Mouse (Mus musculus) left cerebral cortex, adult 11 months (tissue): ENCODE results near the gene Cct8l1.

Experiments
- DNase-seq: peaks from one replicate; pipeline ENCODE4 v3.0.0; 2022; ENCODE audit warnings: low spot score

Gene Cct8l1

DNA sequence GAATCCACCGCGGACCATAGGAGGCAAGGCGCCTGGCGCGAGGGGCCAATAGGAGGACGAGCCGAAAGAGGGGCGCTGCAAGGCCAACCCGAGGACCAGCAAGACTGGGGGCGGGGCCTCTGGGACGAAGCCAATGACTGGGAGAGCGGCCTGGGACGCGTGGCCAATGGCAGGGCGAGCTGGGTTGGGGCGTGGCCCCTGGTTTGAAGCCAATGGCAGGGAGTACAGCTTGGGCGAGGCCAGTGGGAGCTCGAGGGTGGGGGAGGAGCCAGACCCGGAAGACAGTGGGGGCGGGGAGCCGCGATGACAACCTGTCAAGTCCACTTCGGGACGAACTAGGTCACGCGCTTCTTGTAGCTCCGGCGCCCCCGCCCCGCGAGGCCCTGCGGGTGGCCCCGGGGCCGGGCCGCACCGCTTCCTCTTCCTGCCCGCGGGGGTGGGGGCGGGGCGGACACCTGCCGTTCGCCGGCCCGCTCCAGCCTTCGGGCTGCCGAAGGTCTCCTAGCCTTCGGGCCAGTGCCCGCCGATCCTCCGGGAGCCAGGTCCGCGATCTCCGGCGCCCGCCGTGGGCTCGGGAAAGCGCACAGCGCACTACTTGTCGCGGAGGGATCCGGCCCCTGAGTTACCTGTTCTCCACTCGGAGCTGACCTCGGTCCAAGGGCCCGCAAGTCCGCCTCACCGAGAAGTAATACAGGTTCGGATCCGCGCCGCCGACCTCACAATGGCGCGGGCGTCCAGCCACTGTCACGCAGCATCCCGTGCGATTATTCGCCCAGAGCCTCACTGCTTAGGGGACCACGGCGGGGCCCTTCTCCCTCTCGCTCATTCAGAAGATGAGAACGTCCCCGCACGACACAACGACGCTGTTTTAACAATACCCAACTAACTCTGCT lies 13.9 kb downstream of the Cct8l1 start:
- peak; percentile 99 for DNase-seq

DNA sequence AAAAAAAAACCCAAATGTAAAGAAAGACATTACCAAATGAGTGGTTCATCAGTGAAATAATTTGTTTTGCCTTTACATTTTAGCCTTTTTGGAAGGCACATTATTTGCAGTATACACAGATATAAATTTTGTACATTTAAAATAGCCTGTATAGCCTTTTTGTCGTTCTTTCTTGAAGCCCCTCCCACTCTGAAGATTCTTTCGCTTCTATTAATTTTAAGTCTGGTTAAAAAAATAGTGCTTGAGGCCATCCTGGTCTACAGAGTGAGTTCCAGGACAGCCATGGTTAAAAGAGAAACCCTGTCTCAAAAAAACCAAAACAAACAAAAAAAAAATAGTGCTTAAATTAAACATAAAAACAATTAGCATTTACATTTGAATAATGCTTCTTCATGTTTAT lies 14.8 kb downstream of the Cct8l1 start:
- DNase-seq: no peak

DNA sequence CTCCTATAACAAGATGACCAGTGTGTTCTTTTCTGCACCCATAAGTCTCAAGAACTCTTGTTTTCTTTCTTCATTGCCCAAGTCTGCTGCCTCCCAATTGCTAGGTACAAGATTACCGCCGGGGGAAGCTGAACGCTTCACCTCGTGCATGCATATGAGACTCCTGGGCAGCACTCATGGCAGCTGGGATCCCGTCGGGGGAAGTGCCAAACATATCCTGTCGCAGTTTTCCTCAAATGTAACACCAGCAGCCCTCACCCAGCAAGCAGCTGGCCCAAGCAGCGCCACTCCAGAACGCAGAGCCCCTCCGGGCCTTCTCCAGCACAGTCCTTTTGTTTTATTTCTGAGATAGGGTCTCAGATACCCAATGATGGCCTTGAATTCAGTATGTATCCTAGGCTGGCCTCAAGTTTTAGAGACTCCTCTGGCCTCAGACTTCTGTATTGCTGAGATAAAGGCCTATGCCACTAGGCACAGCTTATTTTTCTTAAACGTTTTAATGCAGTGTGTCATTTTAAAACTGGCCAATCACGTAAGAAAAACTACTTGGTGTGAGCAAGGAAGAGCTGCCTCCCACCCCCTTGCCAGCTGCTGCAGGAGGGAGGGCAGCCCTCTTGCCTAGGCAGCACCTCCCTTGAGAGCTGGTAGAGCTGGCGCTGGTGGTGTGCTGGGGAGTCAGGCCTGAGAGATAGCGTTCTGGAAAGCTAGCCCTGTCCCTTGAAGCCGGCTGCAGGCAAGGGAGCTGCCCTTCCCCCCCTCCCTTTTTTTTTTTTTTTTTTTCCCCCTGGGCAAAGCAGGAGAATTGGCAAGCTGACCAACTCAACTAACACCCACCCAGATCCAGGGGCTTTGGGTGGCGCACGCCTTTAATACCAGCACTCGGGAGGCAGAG lies 16.6 kb downstream of the Cct8l1 start:
- DNase-seq: no peak

DNA sequence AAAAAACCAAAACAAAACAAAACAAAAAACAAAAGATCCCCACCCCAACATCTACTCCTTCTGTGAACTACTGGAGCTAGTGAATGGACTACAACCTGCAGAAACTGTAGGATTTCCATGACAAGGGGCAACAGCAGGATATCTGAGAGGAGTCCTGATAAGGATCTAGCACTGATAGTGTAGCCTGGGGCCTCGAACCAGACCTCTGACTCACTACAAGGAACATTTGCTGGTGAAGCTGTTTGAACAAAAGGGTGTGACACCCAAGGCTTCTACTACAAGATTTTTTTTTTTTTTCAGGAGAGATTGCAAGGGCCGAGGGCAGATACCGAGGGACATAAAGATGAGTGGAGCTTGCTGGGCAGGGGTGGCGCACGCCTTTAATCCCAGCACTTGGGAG lies 17.4 kb downstream of the Cct8l1 start:
- DNase-seq: no peak

DNA sequence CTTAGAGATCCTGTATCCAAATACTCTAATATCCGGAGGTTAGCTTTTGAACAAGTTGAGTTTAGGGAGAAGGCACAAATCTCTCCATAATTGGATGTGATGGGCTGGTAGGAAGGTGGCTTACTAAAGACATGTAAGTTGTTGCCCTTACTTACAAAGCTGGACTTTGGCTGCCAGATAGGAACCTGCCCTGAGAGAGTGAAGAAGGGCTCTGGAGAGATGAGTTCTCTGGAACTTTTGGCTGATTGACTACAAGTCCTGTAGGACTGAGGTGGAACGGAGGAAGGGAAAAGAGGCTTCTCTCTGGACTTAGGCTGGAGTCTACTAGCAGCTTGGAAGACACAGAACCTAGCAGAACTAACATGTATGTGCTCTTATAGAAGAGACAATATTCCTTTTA lies 19.7 kb downstream of the Cct8l1 start:
- DNase-seq: no peak

DNA sequence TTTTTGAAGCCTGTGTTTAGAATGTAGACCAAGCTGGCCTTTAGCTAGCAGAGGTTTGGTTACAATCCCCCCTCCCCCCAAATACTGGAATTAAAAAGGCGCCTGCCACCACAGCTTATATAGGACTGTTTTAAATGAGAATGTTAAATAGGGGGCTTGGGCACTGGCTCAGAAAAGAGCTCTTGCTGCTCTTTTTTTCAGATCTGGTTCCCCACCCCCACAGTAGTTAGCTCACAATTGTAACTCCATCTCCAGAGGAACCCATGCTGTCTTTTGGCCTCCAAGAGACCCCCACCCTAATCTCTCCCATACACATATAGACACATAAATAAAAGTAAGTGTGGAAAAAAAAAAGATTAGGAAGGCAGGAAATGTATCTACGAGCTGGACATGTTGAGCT lies 20.6 kb downstream of the Cct8l1 start:
- no peak for DNase-seq

DNA sequence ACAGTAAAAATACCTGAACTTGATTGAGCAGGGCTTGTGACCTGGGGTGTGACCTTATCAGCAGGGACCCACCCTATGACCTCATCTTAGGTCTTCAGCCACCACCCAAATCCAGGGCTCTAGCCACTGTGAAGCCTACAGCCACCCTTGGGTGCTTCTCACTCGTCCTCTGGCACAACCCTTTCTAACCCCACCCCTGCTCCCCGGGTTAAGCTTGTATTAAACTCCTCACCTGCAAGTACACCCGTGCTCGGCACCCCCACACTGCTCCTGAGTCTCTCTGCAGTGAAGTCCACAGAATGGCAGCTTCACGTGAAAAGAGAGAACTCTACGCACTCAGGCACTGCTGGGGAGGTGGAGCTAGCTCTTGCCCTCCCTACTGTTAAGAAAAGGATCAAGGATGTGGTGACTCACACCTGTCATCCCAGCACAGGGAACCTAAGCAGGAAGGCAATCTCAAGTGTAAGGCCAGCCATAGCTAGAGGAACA lies 21.1 kb downstream of the Cct8l1 start:
- no peak for DNase-seq

DNA sequence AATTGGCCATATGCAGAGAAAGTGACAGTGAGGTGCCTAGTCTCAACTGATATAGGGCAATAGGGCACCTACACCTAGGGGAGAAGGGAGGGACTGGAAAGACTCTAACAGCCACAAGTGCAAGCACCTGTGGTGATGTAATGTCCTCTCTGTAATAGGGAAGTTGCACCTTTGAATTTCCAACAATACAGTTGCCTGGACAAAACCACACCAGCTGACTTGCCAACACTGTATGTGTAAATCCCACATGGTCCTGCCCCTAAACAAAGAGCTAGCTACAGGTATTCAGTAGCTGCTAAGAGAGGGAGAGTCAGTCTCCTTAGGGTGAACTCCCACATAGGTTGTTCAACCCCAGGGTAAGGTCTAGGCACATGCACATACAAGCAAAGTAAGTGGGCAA lies 24.5 kb downstream of the Cct8l1 start:
- no peak for DNase-seq

DNA sequence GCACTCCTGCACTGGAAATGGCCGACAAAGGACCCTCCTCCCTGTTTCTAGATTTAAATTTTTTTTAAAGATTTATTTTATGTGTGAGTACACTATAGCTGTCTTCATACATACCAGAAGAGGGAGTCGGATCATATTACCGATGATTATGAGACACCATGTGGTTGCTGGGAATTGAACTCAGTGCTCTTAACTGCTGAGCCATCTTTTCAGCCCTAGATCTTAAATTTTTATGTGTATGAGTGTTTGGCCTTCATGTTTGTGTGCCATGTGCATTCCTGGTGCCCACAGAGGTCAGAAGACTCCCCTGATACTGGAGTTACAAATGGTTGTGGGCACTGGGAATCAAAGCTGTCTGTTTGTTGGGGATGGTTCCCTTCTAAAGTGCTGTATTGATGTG lies 25.1 kb downstream of the Cct8l1 start:
- no peak for DNase-seq

DNA sequence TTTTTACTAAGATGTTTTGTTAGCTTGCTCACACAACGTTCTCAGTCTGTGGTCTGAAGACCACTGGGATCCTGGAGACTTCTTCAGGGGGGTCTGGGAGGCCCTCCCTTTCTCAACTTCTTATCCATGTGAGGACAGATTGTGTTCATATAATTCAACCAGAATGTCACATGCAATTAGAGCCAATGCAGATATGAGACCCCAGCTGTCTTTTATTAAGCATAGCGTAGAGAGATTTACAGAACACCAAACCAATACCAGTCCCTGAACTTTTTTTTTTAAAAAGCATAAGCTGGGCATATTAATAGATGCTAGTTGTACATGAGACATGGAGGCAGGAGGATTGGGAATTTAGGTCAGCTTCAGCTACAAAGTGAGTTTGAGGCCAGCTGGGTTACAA lies 25.8 kb downstream of the Cct8l1 start:
- DNase-seq: no peak

DNA sequence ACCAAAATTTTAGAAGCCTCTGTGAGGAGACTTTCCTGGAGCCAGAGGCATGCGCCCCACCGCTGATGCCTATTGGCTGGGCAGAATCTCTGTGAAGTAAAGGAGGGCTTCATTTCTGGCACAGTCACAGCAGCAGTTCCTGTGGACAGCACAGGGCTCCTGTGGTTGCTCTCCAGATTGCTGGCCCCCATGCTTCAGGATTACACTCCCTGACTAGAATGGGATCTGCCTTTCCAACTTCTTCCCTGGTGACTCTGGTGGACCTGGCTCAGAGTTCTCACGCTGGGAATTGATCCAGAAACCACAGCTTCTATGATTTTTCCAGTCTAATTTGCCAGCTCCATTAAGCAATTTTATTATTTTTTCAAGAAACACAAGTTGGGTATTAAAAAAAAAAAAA lies 28.2 kb downstream of the Cct8l1 start:
- DNase-seq: no peak

DNA sequence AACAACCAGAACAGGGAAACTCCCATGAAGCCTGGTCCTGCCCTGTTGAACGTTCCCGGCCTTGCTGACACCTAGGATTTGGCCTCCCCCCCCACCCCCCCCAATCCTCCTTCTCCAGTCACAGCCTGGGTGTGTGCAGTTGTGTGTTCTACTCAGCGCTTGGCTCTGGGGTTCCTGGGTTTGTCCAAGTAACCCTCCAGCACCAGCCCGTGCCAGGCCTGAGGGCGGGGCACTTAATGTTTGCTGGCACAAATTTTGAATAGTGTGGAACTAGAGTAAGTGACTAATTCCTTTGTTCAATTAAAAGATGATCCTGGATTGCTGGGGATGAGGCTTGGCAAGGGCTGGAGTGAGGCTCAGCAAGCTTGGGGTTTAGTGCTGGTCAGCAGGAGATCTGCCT lies 28.7 kb downstream of the Cct8l1 start:
- no peak for DNase-seq

DNA sequence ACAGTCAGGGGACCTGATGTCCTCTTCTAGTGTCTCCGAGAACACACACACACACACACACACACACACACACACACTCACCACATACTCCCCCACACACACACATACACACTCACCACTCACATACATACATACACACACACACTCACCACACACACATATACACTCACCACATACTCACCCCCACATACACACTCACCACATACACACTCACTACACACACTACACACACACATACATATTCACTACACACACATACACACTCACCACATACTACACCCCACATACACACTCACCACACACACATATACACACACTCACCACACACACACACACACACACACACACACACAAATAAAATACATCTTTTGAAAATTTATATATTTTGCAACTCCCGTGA lies 31.0 kb downstream of the Cct8l1 start:
- no peak for DNase-seq

DNA sequence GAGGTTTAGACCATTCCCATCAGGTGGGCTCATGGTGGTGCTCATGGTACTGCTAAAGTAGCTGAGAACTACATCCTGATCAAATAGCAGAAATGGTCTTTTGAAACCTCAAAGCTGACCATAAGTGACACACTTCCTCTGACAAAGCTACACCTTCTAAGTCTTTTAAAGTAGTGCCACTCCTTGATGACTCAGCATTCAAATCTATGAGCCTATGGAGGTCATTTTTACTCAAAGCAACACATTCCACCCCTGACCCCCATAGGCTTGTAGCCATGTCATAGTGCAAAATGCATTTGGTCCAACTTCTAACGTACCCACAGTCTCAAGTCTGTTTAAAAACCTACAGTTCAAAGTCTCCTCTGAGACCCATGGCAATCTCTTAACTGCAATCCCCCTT lies 35.0 kb downstream of the Cct8l1 start:
- DNase-seq: no peak

DNA sequence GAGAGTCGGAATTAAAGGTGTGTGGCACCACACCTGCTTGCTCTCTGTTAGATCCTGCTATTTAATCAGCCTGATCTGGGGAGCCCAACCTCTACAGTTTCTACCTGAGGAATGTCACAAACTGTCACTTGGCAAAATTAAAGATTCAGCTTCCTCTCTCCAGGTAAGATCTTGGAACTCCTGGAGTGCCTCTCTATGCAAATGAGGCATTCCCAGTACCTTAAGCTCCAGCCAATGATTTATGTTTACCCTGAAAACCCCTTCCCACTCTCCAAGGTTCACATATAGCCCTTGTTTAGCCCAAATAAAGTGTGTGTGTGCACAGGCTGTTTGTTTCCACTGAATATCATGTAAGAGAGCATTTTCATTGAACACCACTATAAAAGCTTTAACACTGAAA lies 38.3 kb downstream of the Cct8l1 start:
- no peak for DNase-seq

DNA sequence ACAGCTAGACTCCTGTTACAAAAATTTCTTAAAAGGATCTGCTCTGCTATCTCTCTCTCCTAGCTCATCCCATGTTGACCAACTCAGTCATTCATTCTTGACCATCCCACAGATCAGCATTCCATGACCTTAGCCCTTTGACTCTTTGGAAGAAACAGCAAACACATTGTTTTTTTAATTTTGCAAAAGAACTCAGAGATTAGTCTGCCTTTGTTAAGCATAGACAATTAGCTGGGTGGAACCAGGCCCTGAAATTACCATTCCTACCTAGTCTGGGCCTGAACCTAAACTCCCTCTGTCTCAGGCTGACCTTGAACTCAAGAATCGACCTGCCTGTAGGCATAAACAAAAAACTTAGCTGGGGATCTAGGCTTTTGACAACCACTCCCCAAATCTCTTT lies 38.8 kb downstream of the Cct8l1 start:
- no peak for DNase-seq

DNA sequence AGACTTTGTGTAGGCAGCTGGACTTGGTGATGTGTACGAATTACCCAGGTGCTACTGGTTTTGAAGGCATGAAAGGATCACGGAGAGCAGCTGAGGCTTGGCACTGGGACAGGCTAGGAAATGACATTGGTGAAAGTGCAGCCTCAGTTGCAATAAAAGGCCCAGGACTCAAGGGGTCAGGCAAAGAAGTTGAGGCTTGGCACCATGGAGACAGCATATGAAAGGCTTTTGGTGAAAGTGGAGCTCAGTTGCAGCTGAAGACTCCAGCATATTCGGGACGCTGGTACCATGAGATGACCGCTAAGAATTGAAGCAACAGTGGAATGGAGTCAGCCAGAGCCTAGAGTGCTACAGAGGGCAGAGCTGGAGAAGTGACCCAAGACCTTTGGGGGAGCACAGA lies 39.8 kb downstream of the Cct8l1 start:
- no peak for DNase-seq

DNA sequence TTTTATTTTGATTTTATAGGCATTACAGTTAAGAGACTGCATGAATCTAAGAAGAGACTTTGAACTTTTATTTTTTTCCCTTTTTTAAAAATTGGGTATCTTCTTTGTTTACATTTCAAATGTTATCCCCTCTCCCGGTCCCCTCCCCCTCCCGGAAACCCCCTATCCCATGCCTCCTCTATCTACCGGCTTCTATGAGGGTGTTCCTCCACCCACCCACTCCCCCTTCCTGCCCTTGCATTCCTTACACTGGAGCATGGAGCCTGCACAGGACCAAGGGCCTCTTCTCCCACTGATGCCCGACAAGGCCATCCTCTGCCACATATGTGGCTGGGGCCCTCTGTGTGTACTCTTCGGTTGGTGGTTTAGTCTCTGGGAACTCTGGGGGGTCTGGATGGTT lies 40.5 kb downstream of the Cct8l1 start:
- DNase-seq: no peak
